ENCODE assay signal across 8 mouse cellular contexts in the genomic region with DNA sequence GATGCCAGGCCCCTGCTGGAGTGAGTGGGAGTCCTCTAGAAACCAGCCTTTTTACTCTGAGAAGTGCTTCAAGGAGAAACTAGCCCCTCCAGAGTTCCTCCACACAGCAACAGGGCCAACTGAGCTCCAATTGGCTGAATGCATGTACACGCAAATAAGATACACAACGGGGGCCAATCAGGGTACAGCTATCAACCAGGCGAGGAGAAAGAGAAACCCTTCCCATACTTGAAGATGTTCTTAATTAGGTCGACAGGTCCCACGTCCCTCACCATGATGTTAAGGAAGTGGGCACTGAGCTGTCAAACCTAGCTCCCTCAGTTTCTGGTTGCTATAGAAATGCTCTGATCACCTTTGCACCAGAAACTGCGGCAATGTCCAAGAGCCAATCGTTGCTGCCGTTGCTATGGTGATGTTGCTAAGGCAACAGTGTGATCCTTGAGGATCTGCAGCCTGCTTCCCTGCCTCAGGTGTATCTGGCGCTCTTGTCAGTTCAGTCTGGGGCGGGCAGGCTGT. TPM values are rescaled to one million over a fixed set of nuclear protein-coding genes. Genes with fewer than 3 reads are reported as not detected.
DNase-seq lines count a peak whose midpoint lies in the region; ATAC-seq and TF ChIP-seq lines count a peak whose summit lies in the region.

No protein-coding gene starts in this region.

- peaks cover 6% of the 10 kb centered on the region; the same call in 1 of the 2 replicates for H3K4me1 ChIP-seq in embryonic facial prominence, embryonic 11.5 days (ENCODE audit: control insufficient read depth, insufficient read depth, low read length)
- peaks cover 35% of the 10 kb centered on the region for H3K4me1 ChIP-seq in hindbrain, postnatal 0 days (ENCODE audit: insufficient read depth, low read length)
- peaks cover 33% of the 10 kb centered on the region for H3K4me1 ChIP-seq in limb, embryonic 15.5 days
- peaks cover 29% of the 10 kb centered on the region for H3K4me1 ChIP-seq in neural tube, embryonic 12.5 days

- peak overlapping the region; percentile 17; the same call in 1 of the 2 replicates for H3K4me2 ChIP-seq in embryonic facial prominence, embryonic 11.5 days (ENCODE audit: low read depth, low read length)
- H3K4me2 ChIP-seq in hindbrain, postnatal 0 days (ENCODE audit: low read depth, low read length), result peak overlapping the region; percentile 41
- H3K4me2 ChIP-seq in limb, embryonic 15.5 days, result peak overlapping the region; percentile 30
- peak overlapping the region; percentile 49 for H3K4me2 ChIP-seq in neural tube, embryonic 12.5 days (replicated peaks)

- H3K36me3 ChIP-seq in embryonic facial prominence, embryonic 11.5 days (replicated peaks; ENCODE audit: control insufficient read depth, insufficient read depth, low read depth, low read length), result no peaks in the 10 kb centered on the region
- no peaks in the 10 kb centered on the region for H3K36me3 ChIP-seq in hindbrain, postnatal 0 days (ENCODE audit: insufficient read depth, low read length)
- H3K36me3 ChIP-seq in limb, embryonic 15.5 days, result no peaks in the 10 kb centered on the region
- no peaks in the 10 kb centered on the region for H3K36me3 ChIP-seq in neural tube, embryonic 12.5 days

- no peaks in the 10 kb centered on the region for H3K27me3 ChIP-seq in embryonic facial prominence, embryonic 11.5 days (ENCODE audit: control insufficient read depth, insufficient read depth, low read length)
- H3K27me3 ChIP-seq in hindbrain, postnatal 0 days (ENCODE audit: insufficient read depth, low read length), result no peaks in the 10 kb centered on the region
- H3K27me3 ChIP-seq in limb, embryonic 15.5 days, result 0 out of 2 replicates have a peak, but pooled peaks cover 3% of the 10 kb centered on the region
- H3K27me3 ChIP-seq in neural tube, embryonic 12.5 days (replicated peaks), result no peaks in the 10 kb centered on the region

- H3K4me3 ChIP-seq in embryonic facial prominence, embryonic 11.5 days (ENCODE audit: low read depth, low read length), result peak overlapping the region; percentile 12; the same call in 1 of the 2 replicates
- no peak overlapping the region for H3K4me3 ChIP-seq in hindbrain, postnatal 0 days (ENCODE audit: low read length)
- peak overlapping the region; percentile 22; the same call in 1 of the 2 replicates for H3K4me3 ChIP-seq in limb, embryonic 15.5 days
- H3K4me3 ChIP-seq in neural tube, embryonic 12.5 days, result peak overlapping the region; percentile 25; the same call in 1 of the 2 replicates

- TF ChIP-seq CTCF in hindbrain, postnatal 0 days (IDR thresholded peaks at IDR 0.05; ENCODE audit: low read depth), result 0 out of 2 replicates have a peak, but pooled peaks have one; percentile 2

- ATAC-seq in embryonic facial prominence, embryonic 11.5 days (replicated peaks; ENCODE audit: insufficient number of reproducible peaks, low FRiP score, low TSS enrichment, low read depth), result peak; percentile 69
- peak; percentile 90 for ATAC-seq in hindbrain, postnatal 0 days
- no peak for ATAC-seq in limb, embryonic 15.5 days (ENCODE audit: insufficient number of reproducible peaks, low FRiP score, low TSS enrichment, low read depth)
- peak; percentile 60 for ATAC-seq in neural tube, embryonic 12.5 days (ENCODE audit: low FRiP score, low read depth)

- H3K9me3 ChIP-seq in embryonic facial prominence, embryonic 11.5 days (replicated peaks; ENCODE audit: control insufficient read depth, low read length), result no peaks in the 10 kb centered on the region
- no peaks in the 10 kb centered on the region for H3K9me3 ChIP-seq in hindbrain, postnatal 0 days (ENCODE audit: low read length)
- H3K9me3 ChIP-seq in limb, embryonic 15.5 days, result no peaks in the 10 kb centered on the region
- no peaks in the 10 kb centered on the region for H3K9me3 ChIP-seq in neural tube, embryonic 12.5 days

- 2% methylated on average over 10 of the region's 10 CpGs for WGBS in embryonic facial prominence, embryonic 11.5 days
- 3% methylated on average over 10 of the region's 10 CpGs for WGBS in hindbrain, postnatal 0 days
- 3% methylated on average over 10 of the region's 10 CpGs for WGBS in limb, embryonic 15.5 days
- 2% methylated on average over 10 of the region's 10 CpGs for WGBS in neural tube, embryonic 12.5 days

- peak; percentile 56 for DNase-seq in A20 (ENCODE audit: low read depth, low spot score)
- DNase-seq in MN1 (ENCODE audit: low spot score), result peak; percentile 15
- peak; percentile 81 for DNase-seq in embryonic facial prominence, embryonic 11.5 days (ENCODE audit: low spot score)
- DNase-seq in hindbrain, postnatal 0 days (ENCODE audit: low spot score), result peak; percentile 94
- DNase-seq in gastrocnemius, postnatal 4 days (ENCODE audit: low spot score in 2 of 2), result no peak
- DNase-seq in adrenal gland, adult 8-10 months, result no peak

- no peak overlapping the region for H3K9ac ChIP-seq in embryonic facial prominence, embryonic 11.5 days (replicated peaks; ENCODE audit: low read length)
- H3K9ac ChIP-seq in hindbrain, postnatal 0 days (replicated peaks; ENCODE audit: low read length), result no peak overlapping the region
- H3K9ac ChIP-seq in limb, embryonic 15.5 days, result no peak overlapping the region
- no peak overlapping the region for H3K9ac ChIP-seq in neural tube, embryonic 12.5 days

- no peak overlapping the region for H3K27ac ChIP-seq in embryonic facial prominence, embryonic 11.5 days (replicated peaks; ENCODE audit: low read depth, low read length)
- peak overlapping the region; percentile 88 for H3K27ac ChIP-seq in hindbrain, postnatal 0 days
- H3K27ac ChIP-seq in limb, embryonic 15.5 days, result no peak overlapping the region
- H3K27ac ChIP-seq in neural tube, embryonic 12.5 days, result no peak overlapping the region

RNA-seq across cellular contexts. Expression of a gene that starts 2.9 kb away (rescaled TPM):
- 11.0 TPM in 2 replicates for polyA plus RNA-seq in embryonic facial prominence, embryonic 11.5 days (2014; fragmentation: Nextera tagmentation; extraction: Ambion mirVana)
- total RNA-seq in hindbrain, postnatal 0 days (2014; rRNA removed), result 100 and 111 TPM in 2 replicates
- 50.1 and 50.7 TPM in 2 replicates for polyA plus RNA-seq in hindbrain, postnatal 0 days (2015; fragmentation: Nextera tagmentation; extraction: Ambion mirVana)
- polyA plus RNA-seq in limb, embryonic 15.5 days (2015; fragmentation: Nextera tagmentation; extraction: Ambion mirVana), result 13.5 and 13.9 TPM in 2 replicates
- polyA plus RNA-seq in neural tube, embryonic 12.5 days (2016; fragmentation: Nextera tagmentation; extraction: Ambion mirVana), result 19.1 and 20.5 TPM in 2 replicates
- total RNA-seq in gastrocnemius, postnatal 4 days (2021), result 10 to 100 TPM; 25.0 to 25.1 TPM
- total RNA-seq in adrenal gland, adult 8-10 months (2022), result 10 to 100 TPM in 3 of 4 experiments, 1 to 10 TPM in 1; 9.8 to 26.5 (median 20.6) TPM

RNA-seq across cellular contexts. Expression of a gene that starts 37.0 kb away (rescaled TPM):
- polyA plus RNA-seq in embryonic facial prominence, embryonic 11.5 days (2014; fragmentation: Nextera tagmentation; extraction: Ambion mirVana), result 6.7 and 8.9 TPM in 2 replicates
- total RNA-seq in hindbrain, postnatal 0 days (2014; rRNA removed), result 63.0 and 76.0 TPM in 2 replicates
- polyA plus RNA-seq in hindbrain, postnatal 0 days (2015; fragmentation: Nextera tagmentation; extraction: Ambion mirVana), result 14.7 and 15.6 TPM in 2 replicates
- 11.3 and 11.6 TPM in 2 replicates for polyA plus RNA-seq in limb, embryonic 15.5 days (2015; fragmentation: Nextera tagmentation; extraction: Ambion mirVana)
- 15.1 and 17.1 TPM in 2 replicates for polyA plus RNA-seq in neural tube, embryonic 12.5 days (2016; fragmentation: Nextera tagmentation; extraction: Ambion mirVana)
- total RNA-seq in gastrocnemius, postnatal 4 days (2021), result 10 to 100 TPM; 29.9 to 34.0 TPM
- 10 to 100 TPM in 2 of 4 experiments, 1 to 10 TPM in 2; 3.5 to 14.2 (median 9.0) TPM for total RNA-seq in adrenal gland, adult 8-10 months (2022)

RNA-seq across cellular contexts. Expression of a gene that starts 58.6 kb away (rescaled TPM):
- polyA plus RNA-seq in embryonic facial prominence, embryonic 11.5 days (2014; fragmentation: Nextera tagmentation; extraction: Ambion mirVana), result 61.9 and 76.6 TPM in 2 replicates
- 50.6 and 50.9 TPM in 2 replicates for total RNA-seq in hindbrain, postnatal 0 days (2014; rRNA removed)
- polyA plus RNA-seq in hindbrain, postnatal 0 days (2015; fragmentation: Nextera tagmentation; extraction: Ambion mirVana), result 18.5 and 21.2 TPM in 2 replicates
- 297 and 305 TPM in 2 replicates for polyA plus RNA-seq in limb, embryonic 15.5 days (2015; fragmentation: Nextera tagmentation; extraction: Ambion mirVana)
- 30.4 and 30.7 TPM in 2 replicates for polyA plus RNA-seq in neural tube, embryonic 12.5 days (2016; fragmentation: Nextera tagmentation; extraction: Ambion mirVana)
- 100 to 1,000 TPM; 115 to 127 TPM for total RNA-seq in gastrocnemius, postnatal 4 days (2021)
- total RNA-seq in adrenal gland, adult 8-10 months (2022), result 10 to 100 TPM in 3 of 4 experiments, 1 to 10 TPM in 1; 8.8 to 24.6 (median 14.7) TPM

Comparison
In these comparisons a context has a peak if more than half of its experiments do, and no peak if none do; other contexts are left out.
1. DNase-seq: peak in A20 (single experiment), MN1 (single experiment), embryonic facial prominence, embryonic 11.5 days (single experiment) and hindbrain, postnatal 0 days (single experiment); none in gastrocnemius, postnatal 4 days (0 of 2) and adrenal gland, adult 8-10 months (single experiment).
2. Peak in every context shown above with its lines, with median percentiles within 50 percentile points of each other: H3K4me2 ChIP-seq.